Mouse (Mus musculus) lung, embryonic 15.5 days (tissue): ENCODE measurements around the gene Zfp870. TPM values are rescaled to one million over a fixed set of nuclear protein-coding genes. Genes with fewer than 3 reads are reported as not detected.

ENCODE experiments used
- ATAC-seq: fragments of 200-750 bp; cut with Nextera tagmentation; 2 replicates; pipeline ENCODE4 v1.8.0; 2017; ENCODE audit warnings: moderate number of reproducible peaks, borderline replicate concordance; ENCODE audit not compliant: low FRiP score, low TSS enrichment; ENCODE audit errors: extremely low read depth
- H3K27ac ChIP-seq: fragments of 300-500 bp; sonication (generic); 2 replicates; pipeline ENCODE4 v1.5.1; 2015; ENCODE audit warnings: moderate library complexity, mild to moderate bottlenecking, inconsistent platforms
- H3K27me3 ChIP-seq: fragments of 300-500 bp; sonication (generic); 2 replicates; pipeline ENCODE4 v1.6.1; 2015; ENCODE audit warnings: inconsistent platforms
- H3K36me3 ChIP-seq: fragments of 300-500 bp; sonication (generic); 2 replicates; pipeline ENCODE4 v1.6.1; 2015; ENCODE audit warnings: inconsistent platforms
- H3K4me1 ChIP-seq: fragments of 300-500 bp; sonication (generic); 2 replicates; pipeline ENCODE4 v1.6.1; 2015; ENCODE audit warnings: inconsistent platforms
- H3K4me2 ChIP-seq: fragments of 300-500 bp; sonication (generic); 2 replicates; pipeline ENCODE4 v1.6.1; 2015; ENCODE audit warnings: inconsistent platforms, mild to moderate bottlenecking, moderate library complexity
- H3K4me3 ChIP-seq: fragments of 300-500 bp; sonication (generic); 2 replicates; pipeline ENCODE4 v1.5.1; 2015; ENCODE audit warnings: mild to moderate bottlenecking, inconsistent platforms
- H3K9ac ChIP-seq: fragments of 300-500 bp; sonication (generic); 2 replicates; pipeline ENCODE4 v1.6.1; 2015; ENCODE audit warnings: inconsistent platforms
- H3K9me3 ChIP-seq: fragments of 300-500 bp; sonication (generic); 2 replicates; pipeline ENCODE4 v1.6.1; 2016; ENCODE audit warnings: inconsistent platforms
- WGBS: fragments of 180-500 bp; shearing (Covaris S2); methylation state at CpG from one replicate; pipeline ENCODE4 v1.1.7; 2015; 5-methylcytosine and 5-hydroxymethylcytosine counted together
- polyA plus RNA-seq: library from polyadenylated mRNA; unstranded; fragments of >200 nt; fragmentation: Nextera tagmentation; extraction: Ambion mirVana; gene quantifications from 2 replicates; pipeline ENCODE4 v1.2.1, GENCODE M21; 2015

Zfp870 gene
- polyA plus RNA-seq, result 7.5 and 8.2 TPM in 2 replicates

GRCm38 (mm10) chr17:32891239-32892180, at the start of gene Zfp870:
Zfp870 (minus strand) TSS chr17:32891642.
- H3K9ac ChIP-seq, result peak within 1 kb of the TSS; percentile 73
- peaks cover 12% of the 10 kb centered on the region for H3K4me1 ChIP-seq
- peak within 1 kb of the TSS; percentile 68 for H3K4me2 ChIP-seq
- WGBS, result 13% methylated on average over 33 of the region's 33 CpGs
- H3K9me3 ChIP-seq, result no peaks in the 10 kb centered on the region
- no peaks in the 10 kb centered on the region for H3K36me3 ChIP-seq
- H3K27me3 ChIP-seq, result no peaks in the 10 kb centered on the region
- peak; percentile 97 for ATAC-seq
- peak within 1 kb of the TSS; percentile 61 for H3K4me3 ChIP-seq
- H3K27ac ChIP-seq, result peak within 1 kb of the TSS; percentile 75

DNA sequence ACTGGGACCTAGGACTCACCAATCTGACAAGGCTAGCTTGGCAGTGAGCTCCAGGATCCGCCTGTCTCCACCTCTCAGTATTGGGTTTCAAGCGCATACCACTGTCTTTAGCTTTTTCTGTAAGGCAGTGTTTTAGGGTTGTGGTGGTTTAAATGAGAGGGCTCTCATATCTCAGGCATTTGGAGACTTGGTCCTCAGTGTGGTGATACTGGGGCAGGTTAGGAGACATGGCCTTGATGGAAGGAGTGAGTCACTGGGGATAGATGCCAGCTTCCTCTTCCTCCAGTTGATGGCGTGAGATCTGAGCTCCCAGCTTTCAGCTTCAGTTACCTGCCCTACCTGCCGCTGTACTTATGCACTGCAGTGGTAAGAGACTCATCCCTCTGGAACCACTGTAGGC, 48.4 kb upstream of the Zfp870 start:
- no peak overlapping the region for H3K4me3 ChIP-seq
- no peaks in the 10 kb centered on the region for H3K36me3 ChIP-seq
- WGBS, result 73% methylated on average over 4 of the region's 4 CpGs
- H3K9ac ChIP-seq, result no peak overlapping the region
- H3K9me3 ChIP-seq, result no peaks in the 10 kb centered on the region
- ATAC-seq, result no peak
- H3K27me3 ChIP-seq, result no peaks in the 10 kb centered on the region
- H3K4me1 ChIP-seq, result no peaks in the 10 kb centered on the region
- H3K4me2 ChIP-seq, result no peak overlapping the region
- no peak overlapping the region for H3K27ac ChIP-seq

DNA sequence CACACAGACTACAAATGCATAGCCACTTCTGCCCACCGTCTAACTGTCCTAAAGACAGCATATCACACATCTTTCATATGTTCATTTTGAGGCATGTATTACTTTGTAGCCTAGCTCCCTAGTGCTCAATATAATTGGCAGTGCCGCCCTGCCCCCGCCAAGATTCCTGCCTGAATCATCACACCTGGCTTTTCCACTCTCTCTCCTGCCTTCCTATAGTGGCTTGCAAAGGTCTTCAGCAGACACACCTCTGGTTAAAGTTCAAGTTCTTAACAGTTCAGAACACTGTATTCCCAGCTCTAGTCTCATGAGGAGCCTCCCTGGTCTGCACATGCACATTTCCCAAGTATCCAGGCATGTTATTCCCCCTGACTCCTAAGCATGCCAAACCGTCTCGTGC, 36.4 kb upstream of the Zfp870 start:
- Histone ChIP-seq H3K4me1 (0 out of 2 replicates have a peak, but pooled peaks cover 3% of the 10 kb centered on the region), H3K27ac (no peak overlapping the region), H3K4me2 (no peak overlapping the region), H3K9me3 (no peaks in the 10 kb centered on the region), H3K27me3 (no peaks in the 10 kb centered on the region), H3K36me3 (no peaks in the 10 kb centered on the region), H3K4me3 (no peak overlapping the region), H3K9ac (no peak overlapping the region)
- ATAC-seq, result no peak
- 74% methylated on average over 5 of the region's 5 CpGs for WGBS

DNA sequence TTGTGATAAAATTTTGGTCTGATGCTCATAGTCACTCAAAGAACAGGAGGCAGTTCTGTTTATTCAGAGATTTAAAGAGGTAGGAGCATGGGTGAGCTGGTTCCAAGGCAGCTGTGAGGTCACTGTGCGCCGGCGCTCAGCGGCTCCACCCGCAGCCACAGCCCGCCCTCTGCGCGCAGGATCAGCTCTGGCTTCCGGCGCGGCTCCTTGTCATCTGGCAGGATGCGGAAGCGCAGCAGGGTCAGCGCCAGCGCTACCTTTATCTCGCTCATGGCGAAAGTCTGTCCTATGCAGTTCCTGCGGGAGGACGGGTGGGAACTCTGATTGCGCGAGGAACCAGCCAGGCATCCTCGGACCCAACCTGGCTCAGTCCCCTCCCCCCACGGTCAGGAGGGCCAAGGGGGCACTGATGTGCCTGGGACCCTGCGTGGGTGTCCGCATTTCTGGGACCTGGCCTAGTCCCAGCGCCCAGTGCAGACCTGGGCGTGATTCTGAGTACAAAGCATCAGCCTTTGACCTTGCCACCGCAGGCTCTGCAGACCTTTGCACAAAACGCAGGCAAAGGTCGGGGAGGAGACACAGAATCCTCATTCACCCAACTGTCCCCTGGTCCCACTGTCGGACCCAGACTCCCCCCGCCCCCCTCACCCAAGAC, 33.3 kb upstream of the Zfp870 start:
- peak; percentile 84 for ATAC-seq

DNA sequence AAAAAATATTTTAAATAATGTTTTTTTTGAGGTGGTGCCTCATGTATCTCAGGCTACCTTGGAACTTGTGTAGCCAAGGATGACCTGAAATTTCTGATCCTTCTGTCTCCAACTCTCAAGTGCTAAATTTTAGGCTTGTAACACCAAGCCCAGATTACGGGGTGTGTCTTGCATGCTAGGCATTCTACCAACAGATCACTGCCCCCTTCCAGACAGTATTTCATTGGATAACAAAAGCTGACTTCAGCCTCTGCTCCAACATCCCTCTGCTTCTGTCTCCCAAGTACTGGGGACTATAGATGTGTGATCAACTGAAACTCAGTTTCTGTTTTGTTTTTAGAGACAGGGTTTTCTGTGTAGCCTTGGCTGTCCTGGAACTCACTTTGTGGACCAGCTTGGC, 32.2 kb upstream of the Zfp870 start:
- H3K4me2 ChIP-seq, result no peak overlapping the region
- no peaks in the 10 kb centered on the region for H3K36me3 ChIP-seq
- ATAC-seq, result no peak
- H3K27ac ChIP-seq, result no peak overlapping the region
- no peaks in the 10 kb centered on the region; the same call in 1 of the 2 replicates for H3K9me3 ChIP-seq
- no peak overlapping the region for H3K9ac ChIP-seq
- H3K27me3 ChIP-seq, result no peaks in the 10 kb centered on the region
- no peak overlapping the region for H3K4me3 ChIP-seq
- 0 out of 2 replicates have a peak, but pooled peaks cover 3% of the 10 kb centered on the region for H3K4me1 ChIP-seq
- WGBS, result 96% methylated on average over 1 of the region's 1 CpGs

More for the DNA sequence above, 33.3 kb upstream of the Zfp870 start:
- 13% methylated on average over 32 of the region's 32 CpGs for WGBS
- no peak overlapping the region for H3K27ac ChIP-seq
- H3K4me2 ChIP-seq, result peak overlapping the region; percentile 93
- H3K9me3 ChIP-seq, result no peaks in the 10 kb centered on the region; the same call in 1 of the 2 replicates
- H3K4me3 ChIP-seq, result peak overlapping the region; percentile 52
- no peaks in the 10 kb centered on the region for H3K36me3 ChIP-seq
- peak overlapping the region; percentile 54 for H3K9ac ChIP-seq
- H3K4me1 ChIP-seq, result 0 out of 2 replicates have a peak, but pooled peaks cover 3% of the 10 kb centered on the region
- H3K27me3 ChIP-seq, result no peaks in the 10 kb centered on the region

GRCm38 (mm10) chr17:32919123-32919522, 27.7 kb upstream of the Zfp870 start:
- H3K27ac ChIP-seq, result no peak overlapping the region
- no peaks in the 10 kb centered on the region for H3K4me1 ChIP-seq
- no peaks in the 10 kb centered on the region for H3K27me3 ChIP-seq
- no peak overlapping the region for H3K4me3 ChIP-seq
- H3K4me2 ChIP-seq, result no peak overlapping the region
- no peaks in the 10 kb centered on the region for H3K36me3 ChIP-seq
- WGBS, result 74% methylated on average over 2 of the region's 2 CpGs
- no peak for ATAC-seq
- H3K9ac ChIP-seq, result no peak overlapping the region
- no peaks in the 10 kb centered on the region; the same call in 1 of the 2 replicates for H3K9me3 ChIP-seq

- no peaks in the 10 kb centered on the region for H3K36me3 ChIP-seq
- H3K4me1 ChIP-seq, result no peaks in the 10 kb centered on the region
- H3K27ac ChIP-seq, result no peak within 1 kb of the TSS
- H3K27me3 ChIP-seq, result no peaks in the 10 kb centered on the region
- no peak within 1 kb of the TSS for H3K4me2 ChIP-seq
- no peak within 1 kb of the TSS for H3K9ac ChIP-seq
- H3K4me3 ChIP-seq, result no peak within 1 kb of the TSS
- ATAC-seq, result no peak
- H3K9me3 ChIP-seq, result no peaks in the 10 kb centered on the region; the same call in 1 of the 2 replicates
- WGBS, result 46% methylated on average over 2 of the region's 2 CpGs
Observed at GRCm38 (mm10) chr17:32917131-32917530, 25.7 kb upstream of the Zfp870 start, which contains the start of gene Cyp4f14. Cyp4f14 (minus strand) TSS chr17:32917342.

GRCm38 (mm10) chr17:32916075-32916474, 24.6 kb upstream of the Zfp870 start:
- no peak for ATAC-seq
- Histone ChIP-seq H3K4me3 (no peak overlapping the region), H3K9ac (no peak overlapping the region), H3K9me3 (no peaks in the 10 kb centered on the region; the same call in 1 of the 2 replicates), H3K4me1 (no peaks in the 10 kb centered on the region), H3K4me2 (no peak overlapping the region), H3K27ac (no peak overlapping the region), H3K27me3 (no peaks in the 10 kb centered on the region), H3K36me3 (no peaks in the 10 kb centered on the region)
- WGBS, result 84% methylated on average over 1 of the region's 1 CpGs

DNA sequence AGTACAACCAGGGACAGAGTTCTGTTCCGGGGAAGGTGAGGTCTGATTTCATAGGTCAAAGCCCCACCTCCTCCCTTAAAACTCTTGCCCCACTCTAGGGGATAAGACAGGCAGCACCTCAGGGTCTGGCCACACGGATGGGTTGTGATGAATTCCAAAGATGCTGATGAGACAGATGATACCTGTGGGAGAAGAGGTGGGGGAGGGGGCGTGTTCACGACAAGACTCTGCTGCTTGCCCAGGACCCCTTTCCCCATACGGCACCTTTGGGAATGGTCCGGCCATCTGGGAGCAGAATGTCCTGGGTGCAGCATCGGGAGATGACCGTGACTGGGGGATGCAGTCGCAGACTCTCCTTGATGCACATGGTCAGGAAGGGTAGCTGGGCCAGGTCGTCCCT, 14.7 kb upstream of the Zfp870 start:
- no peak overlapping the region for H3K4me3 ChIP-seq
- no peak for ATAC-seq
- WGBS, result 72% methylated on average over 10 of the region's 10 CpGs

DNA sequence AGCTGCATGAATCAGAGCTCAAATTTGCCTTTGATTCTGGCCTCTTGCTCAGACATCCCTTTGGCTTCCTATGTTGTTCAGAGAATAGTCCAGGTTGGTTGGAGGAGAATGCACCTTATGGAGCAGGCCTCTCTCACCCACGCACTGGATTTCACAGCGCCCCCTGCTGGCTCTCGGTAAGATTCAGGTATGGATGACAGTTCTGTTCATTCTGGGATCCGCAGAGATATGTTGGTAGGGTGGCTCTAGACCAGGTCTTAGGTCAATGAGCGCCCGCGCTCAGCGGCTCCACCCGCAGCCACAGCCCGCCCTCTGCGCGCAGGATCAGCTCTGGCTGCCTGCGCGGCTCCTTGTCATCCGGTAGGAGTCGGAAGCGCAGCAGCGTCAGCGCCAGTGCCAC, 13.8 kb upstream of the Zfp870 start:
- Histone ChIP-seq H3K27me3 (peaks cover 7% of the 10 kb centered on the region; the same call in 1 of the 2 replicates), H3K27ac (no peak overlapping the region), H3K9ac (no peak overlapping the region), H3K4me3 (no peak overlapping the region), H3K36me3 (no peaks in the 10 kb centered on the region), H3K4me1 (no peaks in the 10 kb centered on the region), H3K4me2 (peak overlapping the region; percentile 42), H3K9me3 (no peaks in the 10 kb centered on the region)
- ATAC-seq, result no peak
- 9% methylated on average over 19 of the region's 19 CpGs for WGBS

More for the DNA sequence above, 14.7 kb upstream of the Zfp870 start:
- no peak overlapping the region for H3K4me2 ChIP-seq
- H3K4me1 ChIP-seq, result no peaks in the 10 kb centered on the region
- H3K27ac ChIP-seq, result no peak overlapping the region
- no peaks in the 10 kb centered on the region for H3K36me3 ChIP-seq
- no peaks in the 10 kb centered on the region for H3K9me3 ChIP-seq
- H3K9ac ChIP-seq, result no peak overlapping the region
- H3K27me3 ChIP-seq, result peaks cover 7% of the 10 kb centered on the region; the same call in 1 of the 2 replicates

DNA sequence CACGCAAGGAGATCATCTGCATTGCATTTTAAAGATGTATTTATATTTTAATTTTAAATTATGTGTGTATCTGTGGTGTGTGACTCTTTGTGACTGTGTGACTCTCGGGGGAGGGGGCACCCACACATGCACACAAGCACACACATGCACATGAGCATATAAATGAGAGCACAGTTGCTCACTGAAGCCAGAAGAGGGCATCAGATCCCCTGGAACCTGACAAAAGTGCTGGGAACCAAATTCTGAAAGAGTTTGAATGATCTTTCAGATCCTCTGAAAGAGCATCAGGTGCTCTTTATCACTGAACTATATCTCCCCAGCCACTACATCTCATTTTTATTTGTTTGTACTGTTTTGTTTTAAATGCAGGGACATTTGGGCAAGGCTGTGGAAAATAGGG, 13.0 kb upstream of the Zfp870 start:
- Histone ChIP-seq H3K4me1 (no peaks in the 10 kb centered on the region), H3K9ac (no peak overlapping the region), H3K27ac (no peak overlapping the region), H3K9me3 (no peaks in the 10 kb centered on the region), H3K4me3 (no peak overlapping the region), H3K36me3 (no peaks in the 10 kb centered on the region), H3K4me2 (no peak overlapping the region), H3K27me3 (peaks cover 7% of the 10 kb centered on the region; the same call in 1 of the 2 replicates)
- ATAC-seq, result no peak
- WGBS, result 60% methylated on average over 2 of the region's 2 CpGs
